17 mouse cellular contexts compared by ENCODE assay signal in the genomic region with DNA sequence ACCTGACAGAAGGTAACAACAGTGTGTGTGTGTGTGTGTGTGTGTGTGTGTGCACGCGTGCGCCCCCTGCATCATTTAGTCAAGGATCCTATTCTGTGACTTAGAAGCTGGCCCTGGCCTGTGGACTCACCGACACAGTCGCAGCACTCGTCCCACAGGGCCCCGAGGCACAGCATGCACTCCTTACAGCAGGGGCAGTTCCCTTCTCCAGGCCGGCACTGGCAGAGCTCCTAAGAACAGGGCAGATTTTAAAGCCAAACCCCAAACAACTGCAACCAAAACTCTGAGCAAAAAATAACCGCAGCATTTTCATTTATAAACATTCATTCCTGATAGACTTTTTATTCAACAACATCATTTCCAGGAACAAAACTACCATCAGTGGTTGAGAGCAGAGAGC.
"Had no signal": no experiment of that assay in that cellular context is flagged by ENCODE, and none has a peak within 500 bp of the region (broad histone marks: within the 10 kb centered on the region; RNA-seq: fewer than 3 reads in every experiment).

No protein-coding gene starts in this region.

- H3K4me2 ChIP-seq: neural tube, embryonic 12.5 days; neural tube, embryonic 13.5 days; neural tube, embryonic 15.5 days; stomach, embryonic 15.5 days had no signal

- H3K9me3 ChIP-seq: neural tube, embryonic 12.5 days; neural tube, embryonic 13.5 days; neural tube, embryonic 15.5 days; stomach, embryonic 15.5 days had no signal

- DNase-seq: retina, postnatal 1 day; right cerebral cortex, adult 18-20 months; right cerebral cortex, postnatal 14 days; right cerebral cortex, postnatal 25 days; right cerebral cortex, postnatal 4 days; spleen, adult 18-20 months; thymus, adult 18-20 months; thymus, adult 2 months; thymus, postnatal 14 days; thymus, postnatal 25 days; thymus, postnatal 36 days; thymus, postnatal 4 days had no signal

- H3K4me1 ChIP-seq: neural tube, embryonic 12.5 days had no signal

- H3K27ac ChIP-seq: neural tube, embryonic 12.5 days; neural tube, embryonic 13.5 days; neural tube, embryonic 15.5 days; stomach, embryonic 15.5 days; stomach, postnatal 0 days had no signal

- H3K27me3 ChIP-seq: neural tube, embryonic 12.5 days; neural tube, embryonic 13.5 days; neural tube, embryonic 15.5 days; stomach, embryonic 15.5 days had no signal

- H3K9ac ChIP-seq: neural tube, embryonic 12.5 days; neural tube, embryonic 13.5 days; neural tube, embryonic 15.5 days; stomach, embryonic 15.5 days had no signal

- H3K4me3 ChIP-seq: neural tube, embryonic 12.5 days; neural tube, embryonic 13.5 days; neural tube, embryonic 15.5 days; stomach, embryonic 15.5 days had no signal
